Mouse (Mus musculus) cerebellum, adult 2 months (tissue): Measurements from ENCODE around the gene Fgfr2.

Experiments used
- CTCF ChIP-seq: fragments of 200-500 bp; IDR thresholded peaks from 2 replicates; pipeline ENCODE4 v1.5.1; 2011; ENCODE audit warnings: low read depth, mild to moderate bottlenecking, control low read depth, low read length, moderate library complexity, borderline replicate concordance; ENCODE audit not compliant: insufficient read depth
- POLR2A ChIP-seq: fragments of 200-500 bp; IDR thresholded peaks from 2 replicates; pipeline ENCODE4 v1.6.1; 2011; ENCODE audit warnings: low read length, control low read depth, borderline replicate concordance; ENCODE audit not compliant: insufficient read depth

DNA sequence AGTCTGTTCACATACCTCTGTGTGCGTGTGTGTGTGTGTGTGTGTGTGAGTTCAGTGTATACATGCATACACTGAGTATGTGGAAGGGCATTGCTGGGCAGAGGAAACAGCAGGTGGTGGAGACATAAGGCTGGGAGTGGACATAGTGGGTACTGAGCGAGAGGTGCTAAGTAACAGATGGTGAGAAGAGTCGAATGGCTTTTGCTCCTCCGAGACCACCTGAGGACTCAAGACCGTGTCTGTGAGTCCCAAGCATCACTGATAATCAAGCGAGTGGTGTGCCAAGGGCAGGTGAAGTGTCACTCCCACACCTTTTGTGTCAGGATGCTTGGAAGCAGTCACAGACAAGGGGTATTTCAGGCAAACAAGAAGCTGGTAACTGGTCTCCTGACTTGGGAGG, 31.7 kb upstream of the Fgfr2 start:
- TF ChIP-seq CTCF (no peak), POLR2A (no peak)
